In genomic region chr10:96398562-96399288, GRCm38 (mm10) we compare ENCODE assay signal across 10 mouse cellular contexts.
DNase-seq lines count a peak whose midpoint lies in the region; ATAC-seq and TF ChIP-seq lines count a peak whose summit lies in the region.
"Had no signal": no experiment of that assay in that cellular context is flagged by ENCODE, and none has a peak within 500 bp of the region (broad histone marks: within the 10 kb centered on the region; RNA-seq: fewer than 3 reads in every experiment).

No protein-coding gene starts in this region.

- H3K27me3 ChIP-seq in intestine, embryonic 14.5 days (replicated peaks; ENCODE audit: control insufficient read depth, insufficient read depth, low read length): no peaks in the 10 kb centered on the region
- H3K27me3 ChIP-seq in intestine, postnatal 0 days (replicated peaks; ENCODE audit: control insufficient read depth, insufficient read depth, low read length): no peaks in the 10 kb centered on the region
- no peaks in the 10 kb centered on the region for H3K27me3 ChIP-seq in forebrain, embryonic 14.5 days (replicated peaks; ENCODE audit: control insufficient read depth, insufficient read depth, low read length)
- no peaks in the 10 kb centered on the region for H3K27me3 ChIP-seq in myocyte (ENCODE audit: control insufficient read depth, insufficient read depth, insufficient read length)
- H3K27me3 ChIP-seq: heart, embryonic 15.5 days had no signal

- H3K4me1 ChIP-seq in intestine, embryonic 14.5 days (replicated peaks; ENCODE audit: control insufficient read depth, insufficient read depth, low read length): no peaks in the 10 kb centered on the region
- no peaks in the 10 kb centered on the region for H3K4me1 ChIP-seq in intestine, postnatal 0 days (replicated peaks; ENCODE audit: control insufficient read depth, insufficient read depth, low read length)
- peaks cover 13% of the 10 kb centered on the region; the same call in 1 of the 2 replicates for H3K4me1 ChIP-seq in forebrain, embryonic 14.5 days (ENCODE audit: control insufficient read depth, insufficient read depth, low read length)
- H3K4me1 ChIP-seq: heart, embryonic 15.5 days had no signal

- no peak overlapping the region for H3K9ac ChIP-seq in intestine, embryonic 14.5 days (ENCODE audit: low read length)
- H3K9ac ChIP-seq in intestine, postnatal 0 days (ENCODE audit: low read depth, low read length): no peak overlapping the region
- H3K9ac ChIP-seq in forebrain, embryonic 14.5 days (ENCODE audit: low read length): no peak overlapping the region
- H3K9ac ChIP-seq: heart, embryonic 15.5 days; liver, postnatal 0 days had no signal

- no peak overlapping the region for H3ac ChIP-seq in myocyte (ENCODE audit: control insufficient read depth, insufficient read length)

- no peak for ATAC-seq in intestine, embryonic 14.5 days (replicated peaks; ENCODE audit: low FRiP score, low TSS enrichment, low read depth)
- ATAC-seq in intestine, postnatal 0 days: no peak
- ATAC-seq in forebrain, embryonic 14.5 days: peak; percentile 47

- peak overlapping the region; percentile 36; the same call in 1 of the 2 replicates for H3K27ac ChIP-seq in intestine, embryonic 14.5 days (ENCODE audit: low read depth)
- no peak overlapping the region for H3K27ac ChIP-seq in intestine, postnatal 0 days (ENCODE audit: low read depth, low read length)
- H3K27ac ChIP-seq in forebrain, embryonic 14.5 days (ENCODE audit: low read depth, low read length): peak overlapping the region; percentile 61; the same call in 1 of the 2 replicates
- no peak overlapping the region for H3K27ac ChIP-seq in left cerebral cortex, adult 2 months
- H3K27ac ChIP-seq: heart, embryonic 15.5 days had no signal

- no peaks in the 10 kb centered on the region for H3K36me3 ChIP-seq in intestine, embryonic 14.5 days (ENCODE audit: control insufficient read depth, insufficient read depth, low read length)
- no peaks in the 10 kb centered on the region for H3K36me3 ChIP-seq in intestine, postnatal 0 days (ENCODE audit: control insufficient read depth, insufficient read depth)
- H3K36me3 ChIP-seq in forebrain, embryonic 14.5 days (ENCODE audit: control insufficient read depth, insufficient read depth, low read length): no peaks in the 10 kb centered on the region
- no peaks in the 10 kb centered on the region for H3K36me3 ChIP-seq in myocyte (ENCODE audit: control insufficient read depth, insufficient read depth)
- H3K36me3 ChIP-seq: heart, embryonic 15.5 days had no signal

- intact Hi-C loops in left cerebral cortex, adult 2 months (cut with DNase I): no loop called here

- H3K4me2 ChIP-seq in intestine, embryonic 14.5 days (ENCODE audit: low read length): no peak overlapping the region
- no peak overlapping the region for H3K4me2 ChIP-seq in intestine, postnatal 0 days (replicated peaks; ENCODE audit: low read depth)
- no peak overlapping the region; the same call in 1 of the 2 replicates for H3K4me2 ChIP-seq in forebrain, embryonic 14.5 days (ENCODE audit: low read length)
- no peak overlapping the region for H3K4me2 ChIP-seq in myocyte (ENCODE audit: low read depth)
- H3K4me2 ChIP-seq: heart, embryonic 15.5 days had no signal

- TF ChIP-seq POLR2A in myocyte (IDR thresholded peaks at IDR 0.05; ENCODE audit: insufficient read length, low read depth): no peak

- TF ChIP-seq CTCF in intestine, postnatal 0 days (IDR thresholded peaks at IDR 0.05; ENCODE audit: low read depth): no peak
- TF ChIP-seq CTCF in left cerebral cortex, adult 2 months (IDR thresholded peaks at IDR 0.05): no peak

- DNase-seq in intestine, embryonic 14.5 days (ENCODE audit: low spot score): no peak
- peak; percentile 88 for DNase-seq in CD4-positive, CD25-positive, alpha-beta regulatory T cell, adult 2 months (ENCODE audit: low read depth, low spot score)
- no peak for DNase-seq in forebrain, embryonic 14.5 days (ENCODE audit: low spot score)
- DNase-seq in adrenal gland, postnatal 36 days: no peak
- DNase-seq in retina, postnatal 1 day: no peak
- no peak for DNase-seq in left cerebral cortex, adult 2 months (ENCODE audit: extremely low spot score in 1 of 2, low spot score in 2 of 2)

- H3K9me3 ChIP-seq in intestine, embryonic 14.5 days (ENCODE audit: control insufficient read depth, low read length): no peaks in the 10 kb centered on the region
- H3K9me3 ChIP-seq in intestine, postnatal 0 days (ENCODE audit: control insufficient read depth): no peaks in the 10 kb centered on the region
- no peaks in the 10 kb centered on the region for H3K9me3 ChIP-seq in forebrain, embryonic 14.5 days (replicated peaks; ENCODE audit: control insufficient read depth, low read length)
- H3K9me3 ChIP-seq: heart, embryonic 15.5 days had no signal

- WGBS in intestine, embryonic 14.5 days: 76% methylated on average over 9 of the region's 9 CpGs
- 85% methylated on average over 9 of the region's 9 CpGs for WGBS in intestine, postnatal 0 days
- 51% methylated on average over 9 of the region's 9 CpGs for WGBS in forebrain, embryonic 14.5 days

- H3K79me2 ChIP-seq in myocyte (ENCODE audit: control insufficient read depth, insufficient read depth): no peaks in the 10 kb centered on the region

- no peak overlapping the region for H3K4me3 ChIP-seq in intestine, embryonic 14.5 days (ENCODE audit: low read depth, low read length)
- no peak overlapping the region for H3K4me3 ChIP-seq in intestine, postnatal 0 days (ENCODE audit: low read depth, low read length)
- H3K4me3 ChIP-seq in forebrain, embryonic 14.5 days (ENCODE audit: low read depth, low read length): no peak overlapping the region
- no peak overlapping the region for H3K4me3 ChIP-seq in myocyte
- H3K4me3 ChIP-seq in left cerebral cortex, adult 2 months: no peak overlapping the region
- H3K4me3 ChIP-seq: heart, embryonic 15.5 days had no signal

TF ChIP-seq in myocyte, 11 proteins besides CTCF, POLR2A, EP300 and RAD21:
- TF ChIP-seq MAX (IDR thresholded peaks at IDR 0.05; ENCODE audit: low read depth) (no peak), POLR2AphosphoS2 (IDR thresholded peaks at IDR 0.05; ENCODE audit: insufficient read length, low read depth) (no peak), TCF12 (IDR thresholded peaks at IDR 0.05; ENCODE audit: insufficient read depth, poor library complexity, severe bottlenecking) (no peak), USF1 (IDR thresholded peaks at IDR 0.05; ENCODE audit: low read depth) (peak; percentile 35)

Comparison
In these comparisons a context has a peak if more than half of its experiments do, and no peak if none do; other contexts are left out.
1. H3K27ac ChIP-seq: peak in intestine, embryonic 14.5 days (single experiment) and forebrain, embryonic 14.5 days (single experiment); none in intestine, postnatal 0 days (single experiment) and left cerebral cortex, adult 2 months (single experiment).